ENCODE assay signal across 19 mouse cellular contexts in the genomic region with DNA sequence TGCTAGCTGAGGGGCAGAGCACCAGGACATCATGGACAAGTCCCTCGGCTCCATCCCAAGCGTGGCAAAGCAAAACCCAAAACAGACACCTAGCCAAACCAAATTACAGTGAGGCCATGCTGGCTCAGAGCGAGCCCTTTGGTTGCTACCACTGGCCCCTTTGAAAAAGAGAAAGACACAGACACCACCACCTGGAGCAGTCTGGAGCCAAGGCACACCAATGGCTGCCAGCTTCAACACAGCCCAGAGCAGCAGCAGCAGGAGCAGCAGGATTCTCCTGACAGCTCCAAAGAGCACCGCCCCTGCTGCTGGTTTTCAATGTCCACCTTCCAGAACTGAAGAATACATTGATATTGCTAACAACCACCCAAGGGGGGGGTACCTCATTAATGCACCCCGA.
"Had no signal": no experiment of that assay in that cellular context is flagged by ENCODE, and none has a peak within 500 bp of the region (broad histone marks: within the 10 kb centered on the region; RNA-seq: fewer than 3 reads in every experiment).

No protein-coding gene starts in this region.

- H3K27ac ChIP-seq: kidney, postnatal 0 days; layer of hippocampus, adult 2 months; limb, embryonic 12.5 days; limb, embryonic 15.5 days; liver, embryonic 14.5 days; macrophage; neural tube, embryonic 13.5 days had no signal

- DNase-seq: kidney, adult 2 months; kidney, postnatal 25 days; layer of hippocampus, adult 9-11 months; liver, postnatal 0 days; lung, embryonic 14.5 days; midbrain, embryonic 14.5 days; retina, postnatal 1 day; thymus, adult 18-20 months; thymus, postnatal 36 days had no signal

- H3K9me3 ChIP-seq: limb, embryonic 12.5 days; limb, embryonic 15.5 days; neural tube, embryonic 13.5 days had no signal

- H3K36me3 ChIP-seq: neural tube, embryonic 13.5 days had no signal

- H3K9ac ChIP-seq: limb, embryonic 12.5 days; limb, embryonic 15.5 days; liver, embryonic 14.5 days; liver, postnatal 0 days; lung, embryonic 14.5 days; neural tube, embryonic 13.5 days had no signal

- H3K4me1 ChIP-seq: limb, embryonic 12.5 days; neural tube, embryonic 13.5 days had no signal

- ATAC-seq: liver, postnatal 0 days; lung, postnatal 0 days had no signal

- H3K27me3 ChIP-seq: limb, embryonic 12.5 days; limb, embryonic 15.5 days; neural tube, embryonic 13.5 days had no signal

- H3K4me2 ChIP-seq: limb, embryonic 12.5 days; limb, embryonic 15.5 days; liver, embryonic 11.5 days; lung, embryonic 14.5 days; neural tube, embryonic 13.5 days had no signal

- H3K4me3 ChIP-seq: layer of hippocampus, adult 2 months; limb, embryonic 12.5 days; limb, embryonic 15.5 days; myocyte; neural tube, embryonic 13.5 days had no signal
